Mouse (Mus musculus): ENCODE data around the gene Cript.

The Cript gene

GRCm38 (mm10) chr17:87025269-87025949 lies at the start of gene Cript, which contains the start of gene Pigf:
Gene Cript, plus strand, starts transcription at chr17:87025550.
Gene Pigf, minus strand, starts transcription at chr17:87025406.
- peak; percentile 98 for DNase-seq (ENCODE audit: low read depth, low spot score)

GRCm38 (mm10) chr17:86976387-86976786 lies 49.0 kb upstream of the Cript start:
- peak; percentile 35 for DNase-seq (ENCODE audit: low read depth, low spot score)

GRCm38 (mm10) chr17:86978496-86978895 lies 46.9 kb upstream of the Cript start:
- DNase-seq (ENCODE audit: low read depth, low spot score) = no peak

GRCm38 (mm10) chr17:86981205-86981604 lies 44.1 kb upstream of the Cript start:
- DNase-seq (ENCODE audit: low read depth, low spot score) = no peak

GRCm38 (mm10) chr17:86981701-86982100 lies 43.6 kb upstream of the Cript start:
- DNase-seq (ENCODE audit: low read depth, low spot score) = no peak

GRCm38 (mm10) chr17:86982497-86982896 lies 42.9 kb upstream of the Cript start:
- DNase-seq (ENCODE audit: low read depth, low spot score) = peak; percentile 70

DNA sequence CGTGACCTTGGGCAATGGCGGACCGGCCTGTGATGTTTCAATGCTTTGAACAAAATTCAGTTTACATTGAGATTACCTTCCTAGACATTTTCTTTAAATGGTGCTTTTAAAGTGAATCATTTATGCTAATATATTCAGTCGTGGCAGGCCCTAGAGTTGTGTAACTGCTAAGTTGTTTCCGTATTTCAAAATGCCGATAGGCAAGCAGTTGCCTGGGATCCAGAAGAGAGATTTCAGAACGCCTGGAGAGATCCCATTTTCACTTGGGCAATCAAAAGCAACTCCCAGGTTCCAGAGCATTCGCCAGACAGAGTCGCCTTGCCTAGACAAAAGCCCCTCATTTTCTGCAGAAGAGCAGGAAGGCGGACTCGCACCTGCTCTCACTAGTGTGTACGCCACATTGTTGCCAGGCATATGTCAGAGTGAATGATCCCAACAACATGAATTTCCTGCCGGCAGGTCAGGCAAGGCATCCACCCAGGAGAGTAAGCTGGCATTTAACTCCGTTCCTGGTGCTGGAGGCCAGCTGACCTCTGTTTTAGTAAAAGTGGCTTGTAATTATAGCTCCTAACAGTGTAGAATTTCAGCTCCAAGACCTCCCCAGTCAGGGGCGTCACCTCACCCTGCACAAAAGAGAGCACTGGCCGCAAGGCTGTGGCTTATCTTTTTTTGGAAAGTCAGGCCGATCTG lies 38.8 kb upstream of the Cript start:
- no peak for DNase-seq (ENCODE audit: low read depth, low spot score)

DNA sequence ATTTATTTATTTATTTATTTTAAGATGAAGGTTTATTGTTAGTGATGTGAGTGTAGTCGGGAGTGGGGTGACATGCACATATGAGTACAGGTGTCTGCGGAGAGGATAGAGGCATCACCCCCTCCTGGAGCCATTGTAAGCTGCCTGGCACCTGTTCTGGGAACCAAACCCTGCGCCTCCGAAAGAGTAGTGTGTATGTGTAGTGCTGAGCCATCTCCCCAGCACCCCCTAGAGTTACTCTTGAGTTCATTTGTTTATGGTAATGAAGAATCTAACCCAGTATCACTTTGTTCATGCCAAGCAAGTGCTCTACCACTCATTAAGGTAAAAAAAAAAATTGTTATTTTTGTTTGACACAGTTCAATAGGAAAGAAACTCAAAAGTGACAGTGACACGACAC lies 37.2 kb upstream of the Cript start:
- no peak for DNase-seq (ENCODE audit: low read depth, low spot score)

DNA sequence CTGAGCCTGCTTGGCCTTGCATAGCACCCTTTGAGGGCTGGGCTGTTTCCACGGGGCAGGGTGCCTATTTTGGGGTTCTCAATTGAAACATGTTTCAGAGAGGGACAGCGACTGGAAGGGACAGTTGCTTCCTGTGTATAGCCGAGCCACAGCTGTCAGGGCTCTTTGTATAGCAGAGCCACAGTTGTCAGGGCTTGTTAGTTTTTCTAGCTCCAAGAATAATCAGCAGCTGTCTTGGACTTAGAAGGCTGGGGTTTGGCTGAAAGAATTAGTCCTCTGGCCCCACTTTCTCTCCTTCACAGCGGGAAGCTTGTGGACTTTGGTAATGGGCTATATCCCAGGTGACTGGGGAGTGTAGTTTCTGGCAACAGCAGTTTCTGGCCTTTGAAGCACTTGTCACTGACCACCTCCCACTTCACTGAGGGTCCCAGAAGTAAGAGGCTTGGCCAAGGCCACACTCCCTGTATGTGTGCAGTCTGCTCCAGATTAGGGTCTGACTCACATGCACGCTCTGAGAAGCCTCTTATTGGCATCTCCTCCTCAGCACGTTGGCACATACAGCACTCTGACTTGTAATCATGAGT lies 36.7 kb upstream of the Cript start:
- no peak for DNase-seq (ENCODE audit: low read depth, low spot score)

- no peak for DNase-seq (ENCODE audit: low read depth, low spot score)
Observed at GRCm38 (mm10) chr17:86991306-86991705, 34.0 kb upstream of the Cript start.

DNA sequence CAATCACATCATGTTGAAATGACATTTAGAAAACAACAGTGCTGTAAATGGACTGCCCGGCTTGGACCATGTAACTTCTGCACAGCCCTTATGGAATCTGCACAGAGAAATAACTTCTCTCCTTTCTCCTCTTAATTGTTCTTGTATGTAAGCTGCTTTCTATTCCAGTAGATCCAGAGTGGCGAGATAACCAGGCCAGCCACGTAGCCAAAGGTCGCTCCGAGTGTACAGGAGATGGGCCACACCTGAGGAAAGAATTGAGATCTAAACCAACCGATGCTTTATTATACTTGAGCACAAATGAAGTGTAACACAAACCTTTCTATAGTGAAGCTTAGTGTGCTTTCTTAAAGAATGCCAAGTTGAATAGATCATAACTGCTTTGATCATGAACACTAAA lies 28.0 kb upstream of the Cript start:
- DNase-seq (ENCODE audit: low read depth, low spot score) = no peak

GRCm38 (mm10) chr17:87008950-87009349 lies 16.4 kb upstream of the Cript start:
- no peak for DNase-seq (ENCODE audit: low read depth, low spot score)

GRCm38 (mm10) chr17:87011301-87012019 lies 13.9 kb upstream of the Cript start:
- no peak for DNase-seq (ENCODE audit: low read depth, low spot score)

- no peak for DNase-seq (ENCODE audit: low read depth, low spot score)
Observed at GRCm38 (mm10) chr17:87019692-87020091, 5.7 kb upstream of the Cript start.

DNA sequence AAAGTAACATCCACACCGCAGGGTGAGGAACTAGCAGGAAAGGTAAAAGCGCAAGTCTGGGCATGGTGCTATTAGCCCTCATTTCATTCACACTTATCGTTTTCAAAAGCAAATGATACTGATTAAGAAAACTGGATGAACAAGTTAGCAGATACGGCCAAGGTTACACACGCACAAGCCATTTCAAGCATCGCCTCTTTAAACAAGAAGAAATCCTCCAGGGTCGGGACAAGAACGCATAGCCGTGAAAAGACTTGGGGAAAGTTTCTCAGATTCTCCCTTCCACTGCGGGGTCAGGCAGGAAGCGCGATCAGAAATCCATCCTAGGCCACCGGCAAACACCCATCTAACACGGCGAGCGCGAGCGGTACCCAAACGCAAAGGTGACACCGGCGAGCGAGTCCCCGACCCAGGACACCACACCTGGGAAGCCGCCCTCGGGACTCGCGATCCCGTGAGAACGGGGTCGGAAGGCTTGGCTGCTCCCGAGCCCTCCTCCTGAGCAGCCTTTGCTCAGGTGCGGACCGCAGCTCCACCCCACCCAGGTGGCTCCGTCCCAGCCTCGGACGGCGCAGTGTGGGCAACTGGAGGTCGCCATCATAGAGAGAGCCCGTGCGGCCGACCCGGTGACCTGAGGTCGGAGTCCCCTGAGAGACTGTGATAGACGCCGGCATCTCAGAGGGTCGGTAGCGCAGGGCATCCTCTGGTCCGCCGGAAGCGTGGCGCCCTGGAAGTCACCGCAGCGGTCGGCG lies 683 bp upstream of the Cript start:
- DNase-seq (ENCODE audit: low read depth, low spot score) = no peak

DNA sequence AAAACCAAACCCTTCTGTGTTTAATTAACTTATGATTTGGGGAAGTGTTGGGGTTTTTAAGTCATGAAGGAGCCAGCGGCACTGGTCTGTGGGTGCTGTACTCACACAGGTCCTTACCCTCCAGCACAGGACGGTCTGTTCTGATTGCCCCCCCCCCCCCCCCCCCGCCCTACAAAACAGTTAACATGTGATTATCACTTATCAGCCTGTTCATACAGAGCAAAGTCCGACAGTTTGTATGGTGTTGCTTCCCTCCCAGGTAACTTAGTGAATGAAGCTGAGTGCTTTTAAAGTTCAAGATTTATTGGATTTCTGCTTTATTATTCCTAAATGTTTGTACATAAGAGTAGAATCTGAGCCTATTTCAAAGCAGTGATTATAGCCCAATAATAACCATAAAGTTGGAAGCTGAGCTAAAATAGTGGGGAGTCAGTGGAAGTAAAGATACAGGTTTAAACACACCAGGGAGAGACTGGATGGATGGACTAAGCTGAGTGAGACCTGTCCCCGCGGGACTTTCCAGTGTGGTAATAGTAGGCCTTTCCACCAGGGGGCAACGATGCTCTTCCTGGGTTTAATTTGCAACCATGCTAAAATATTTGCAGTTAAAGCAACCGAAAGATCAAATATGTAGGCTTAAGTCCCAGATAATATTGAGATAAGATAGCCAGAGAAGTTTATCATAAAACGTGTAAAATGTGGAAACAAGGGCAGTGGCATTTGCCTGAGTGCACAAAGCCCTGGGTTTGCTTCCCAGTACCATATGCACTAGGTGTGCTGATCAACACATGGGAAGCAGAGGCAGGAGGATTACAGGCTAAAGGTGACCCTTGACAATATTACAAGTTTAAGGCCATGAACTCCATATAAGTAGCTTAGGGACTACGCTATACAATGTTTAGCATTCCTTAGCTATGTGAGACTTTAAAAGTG lies 11.1 kb downstream of the Cript start:
- peak; percentile 62 for DNase-seq (ENCODE audit: low read depth, low spot score)

GRCm38 (mm10) chr17:87038496-87038895 lies 13.1 kb downstream of the Cript start:
- DNase-seq (ENCODE audit: low read depth, low spot score) = no peak

DNA sequence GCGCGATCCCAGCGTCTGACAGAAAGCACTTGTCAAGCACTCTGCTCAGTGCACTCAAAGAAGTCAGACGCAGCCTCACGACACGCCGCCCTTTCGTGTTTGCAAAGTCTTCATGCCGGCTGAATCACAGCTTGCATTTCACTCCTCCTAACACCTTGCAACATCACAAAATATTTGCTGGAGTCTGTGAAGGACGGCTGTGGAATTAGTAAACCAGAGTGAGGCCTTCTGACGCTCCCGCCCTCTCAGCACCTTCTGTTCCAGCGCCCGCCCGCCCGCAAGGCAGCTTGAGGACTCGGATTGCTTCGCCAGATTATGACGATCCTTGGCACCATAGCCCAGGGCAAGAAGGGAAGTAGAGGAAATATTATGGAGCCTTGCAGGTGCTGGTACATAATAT lies 16.4 kb downstream of the Cript start:
- peak; percentile 10 for DNase-seq (ENCODE audit: low read depth, low spot score)

DNA sequence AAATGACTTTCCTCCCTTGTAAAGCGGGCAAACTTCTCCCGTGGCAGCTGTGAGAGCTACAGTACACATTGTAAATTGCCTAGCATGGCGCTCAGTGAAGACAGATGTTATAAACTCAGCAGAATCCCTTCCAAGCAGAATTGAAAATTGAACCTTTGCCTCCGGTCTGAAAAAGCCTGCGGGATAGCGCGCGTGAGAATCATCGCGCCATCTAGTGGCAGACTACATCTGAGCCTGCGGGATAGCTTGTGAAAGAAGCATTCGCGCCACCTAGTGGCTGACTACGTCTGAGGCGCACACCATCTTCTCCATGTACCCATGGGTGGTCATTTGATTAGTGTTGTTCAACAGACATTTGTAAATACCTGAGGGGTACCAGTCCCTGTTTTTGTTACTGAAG lies 19.0 kb downstream of the Cript start:
- DNase-seq (ENCODE audit: low read depth, low spot score) = peak; percentile 87

GRCm38 (mm10) chr17:87044796-87045195 lies 19.4 kb downstream of the Cript start:
- DNase-seq (ENCODE audit: low read depth, low spot score) = no peak
